Mouse (Mus musculus) CH12.LX (cell line): ENCODE data around the gene Pde1c. TPM values are rescaled to one million over a fixed set of nuclear protein-coding genes. Genes with fewer than 3 reads are reported as not detected.

Experiments used
- DNase-seq: peaks from one replicate; pipeline ENCODE4 v3.0.0-alpha.2; 2013; ENCODE audit errors: extremely low read depth
- H3K27ac ChIP-seq: 2 replicates; pipeline ENCODE4 v1.5.1; 2012; ENCODE audit warnings: low read depth, mild to moderate bottlenecking, control low read depth, moderate library complexity; ENCODE audit not compliant: insufficient read depth
- H3K27me3 ChIP-seq: replicated peaks from 2 replicates; pipeline ENCODE3; 2012; ENCODE audit warnings: inconsistent platforms
- H3K36me3 ChIP-seq, 2 experiments: replicated peaks in 1 of 2; 2 replicates each; pipeline versions ENCODE3 to v1.6.1; 2012; ENCODE audit warnings: inconsistent platforms in 1 of 2, low read length in 1 of 2, mild to moderate bottlenecking in 1 of 2, mixed read lengths in 1 of 2, moderate library complexity in 1 of 2; ENCODE audit not compliant: control insufficient read depth in 1 of 2, insufficient read depth in 1 of 2
- H3K4me1 ChIP-seq, 2 experiments: 2 replicates each; pipeline ENCODE4 v1.6.1; 2012; ENCODE audit warnings: inconsistent platforms in 1 of 2, moderate library complexity in 1 of 2; ENCODE audit not compliant: insufficient read depth in 2 of 2, control insufficient read depth in 1 of 2
- H3K4me2 ChIP-seq: 2 replicates; pipeline ENCODE4 v1.6.1; 2012; ENCODE audit warnings: low read depth, mild to moderate bottlenecking, control low read depth; ENCODE audit not compliant: poor library complexity, insufficient read depth, severe bottlenecking
- H3K4me3 ChIP-seq, 3 experiments: fragments of 150-350 bp in 1 of 3; sonication (generic) in 1 of 3; replicated peaks in 1 of 3; 2 replicates each; pipeline versions ENCODE3 to v1.5.1; 2011 to 2012; ENCODE audit warnings: low read depth in 2 of 3, low read length in 2 of 3, mild to moderate bottlenecking in 2 of 3, moderate library complexity in 2 of 3, control low read depth in 1 of 3, improper control_type of control experiment in 1 of 3, inconsistent platforms in 1 of 3, mixed read lengths in 1 of 3; ENCODE audit not compliant: poor library complexity in 1 of 3
- H3K79me2 ChIP-seq: replicated peaks from 2 replicates; pipeline ENCODE4 v1.6.1; 2012; ENCODE audit warnings: mild to moderate bottlenecking, moderate library complexity; ENCODE audit not compliant: control insufficient read depth, poor library complexity, insufficient read depth, severe bottlenecking; ENCODE audit errors: extremely low read depth
- H3K9ac ChIP-seq: 2 replicates; pipeline ENCODE4 v1.6.1; 2012; ENCODE audit warnings: low read depth, mild to moderate bottlenecking, control low read depth, moderate library complexity; ENCODE audit not compliant: insufficient read depth
- H3K9me3 ChIP-seq: replicated peaks from 2 replicates; pipeline ENCODE3; 2012; ENCODE audit warnings: low read length, inconsistent platforms, mixed read lengths
- BHLHE40 ChIP-seq: IDR thresholded peaks from 2 replicates; pipeline ENCODE4 v1.6.1; 2011; ENCODE audit warnings: mild to moderate bottlenecking, low read depth, low read length, improper control_type of control experiment
- CHD1 ChIP-seq: IDR thresholded peaks from 2 replicates; pipeline ENCODE4 v1.6.1; 2012; ENCODE audit warnings: low read depth, low read length, improper control_type of control experiment, inconsistent platforms
- CHD2 ChIP-seq: IDR thresholded peaks from 2 replicates; pipeline ENCODE4 v1.6.1; 2011; ENCODE audit warnings: low read length, improper control_type of control experiment
- CTCF ChIP-seq, 2 experiments: IDR thresholded peaks in 1 of 2; conservative IDR thresholded peaks in 1 of 2; 2 replicates each; pipeline ENCODE4 v1.5.1; 2011 to 2012; ENCODE audit warnings: low read depth in 2 of 2, low read length in 2 of 2, improper control_type of control experiment in 1 of 2, inconsistent platforms in 1 of 2, mild to moderate bottlenecking in 1 of 2, moderate library complexity in 1 of 2
- E2F4 ChIP-seq: IDR thresholded peaks from 2 replicates; pipeline ENCODE4 v1.6.1; 2011; ENCODE audit warnings: low read depth, low read length, improper control_type of control experiment; ENCODE audit not compliant: insufficient replicate concordance
- ELF1 ChIP-seq: IDR thresholded peaks from 2 replicates; pipeline ENCODE4 v1.6.1; 2014; ENCODE audit warnings: low read depth, mild to moderate bottlenecking, inconsistent platforms, low read length, improper control_type of control experiment
- ETS1 ChIP-seq: conservative IDR thresholded peaks from 2 replicates; pipeline ENCODE4 v1.6.1; 2012; ENCODE audit warnings: low read depth, mild to moderate bottlenecking, inconsistent platforms, low read length, improper control_type of control experiment, moderate library complexity
- GABPA ChIP-seq: IDR thresholded peaks from 2 replicates; pipeline ENCODE4 v1.6.1; 2012; ENCODE audit warnings: low read depth, low read length, improper control_type of control experiment, inconsistent platforms; ENCODE audit not compliant: insufficient replicate concordance
- HCFC1 ChIP-seq: IDR thresholded peaks from 2 replicates; pipeline ENCODE4 v1.6.1; 2012; ENCODE audit warnings: low read depth, mild to moderate bottlenecking, inconsistent platforms, low read length, improper control_type of control experiment
- IRF4 ChIP-seq: IDR thresholded peaks from 2 replicates; pipeline ENCODE4 v1.6.1; 2014; ENCODE audit warnings: low read depth, mild to moderate bottlenecking, inconsistent platforms, low read length, improper control_type of control experiment
- JUN ChIP-seq: IDR thresholded peaks from 2 replicates; pipeline ENCODE4 v1.6.1; 2011; ENCODE audit warnings: low read depth, mild to moderate bottlenecking, low read length, improper control_type of control experiment, moderate library complexity; ENCODE audit not compliant: insufficient read depth
- JUND ChIP-seq: conservative IDR thresholded peaks from 2 replicates; pipeline ENCODE4 v1.6.1; 2011; ENCODE audit warnings: low read depth, low read length, improper control_type of control experiment
- MAFK ChIP-seq: IDR thresholded peaks from 2 replicates; pipeline ENCODE4 v1.6.1; 2011; ENCODE audit warnings: low read length, improper control_type of control experiment; ENCODE audit not compliant: insufficient replicate concordance
- MAX ChIP-seq: IDR thresholded peaks from 2 replicates; pipeline ENCODE4 v1.6.1; 2011; ENCODE audit warnings: low read length, improper control_type of control experiment
- MAZ ChIP-seq: IDR thresholded peaks from 2 replicates; pipeline ENCODE4 v1.6.1; 2012; ENCODE audit warnings: low read depth, mild to moderate bottlenecking, inconsistent platforms, low read length, improper control_type of control experiment, moderate library complexity
- MEF2A ChIP-seq: IDR thresholded peaks from 2 replicates; pipeline ENCODE4 v1.6.1; 2014; ENCODE audit warnings: low read depth, mild to moderate bottlenecking, inconsistent platforms, low read length, improper control_type of control experiment, borderline replicate concordance
- MXI1 ChIP-seq: IDR thresholded peaks from 2 replicates; pipeline ENCODE4 v1.6.1; 2011; ENCODE audit warnings: mild to moderate bottlenecking, low read depth, low read length, improper control_type of control experiment
- MYC ChIP-seq: IDR thresholded peaks from 2 replicates; pipeline ENCODE4 v1.6.1; 2011; ENCODE audit warnings: low read depth, mild to moderate bottlenecking, improper control_type of control experiment, low read length
- NELFE ChIP-seq: IDR thresholded peaks from 2 replicates; pipeline ENCODE4 v1.6.1; 2011; ENCODE audit warnings: low read depth, low read length, improper control_type of control experiment
- NRF1 ChIP-seq: IDR thresholded peaks from 2 replicates; pipeline ENCODE4 v1.6.1; 2014; ENCODE audit warnings: low read depth, mild to moderate bottlenecking, inconsistent platforms, low read length, improper control_type of control experiment, moderate library complexity
- PAX5 ChIP-seq: IDR thresholded peaks from 2 replicates; pipeline ENCODE4 v1.6.1; 2012; ENCODE audit warnings: low read length, inconsistent platforms, mixed read lengths
- POLR2A ChIP-seq: IDR thresholded peaks from 2 replicates; pipeline ENCODE4 v1.6.1; 2011; ENCODE audit warnings: low read depth, mild to moderate bottlenecking, improper control_type of control experiment, low read length
- POLR2AphosphoS2 ChIP-seq: IDR thresholded peaks from 2 replicates; pipeline ENCODE4 v1.6.1; 2011; ENCODE audit warnings: low read depth, low read length, improper control_type of control experiment
- RAD21 ChIP-seq: IDR thresholded peaks from 2 replicates; pipeline ENCODE4 v1.6.1; 2011; ENCODE audit warnings: low read depth, mild to moderate bottlenecking, low read length, improper control_type of control experiment, moderate library complexity
- SMC3 ChIP-seq: IDR thresholded peaks from 2 replicates; pipeline ENCODE4 v1.6.1; 2011; ENCODE audit warnings: low read depth, low read length, improper control_type of control experiment
- TBP ChIP-seq: conservative IDR thresholded peaks from 2 replicates; pipeline ENCODE4 v1.6.1; 2011; ENCODE audit warnings: low read depth, low read length, improper control_type of control experiment
- TCF12 ChIP-seq: IDR thresholded peaks from 2 replicates; pipeline ENCODE4 v1.6.1; 2014; ENCODE audit warnings: low read depth, mild to moderate bottlenecking, inconsistent platforms, low read length, improper control_type of control experiment
- UBTF ChIP-seq: IDR thresholded peaks from 2 replicates; pipeline ENCODE4 v1.6.1; 2012; ENCODE audit warnings: low read depth, mild to moderate bottlenecking, inconsistent platforms, low read length, improper control_type of control experiment, moderate library complexity
- USF1 ChIP-seq: IDR thresholded peaks from 2 replicates; pipeline ENCODE4 v1.6.1; 2014; ENCODE audit warnings: low read depth, mild to moderate bottlenecking, inconsistent platforms, low read length, improper control_type of control experiment
- ZC3H11A ChIP-seq: IDR thresholded peaks from 2 replicates; pipeline ENCODE4 v1.6.1; 2012; ENCODE audit warnings: low read depth, mild to moderate bottlenecking, inconsistent platforms, low read length, improper control_type of control experiment
- ZKSCAN1 ChIP-seq: IDR thresholded peaks from 2 replicates; pipeline ENCODE4 v1.6.1; 2012; ENCODE audit warnings: low read depth, inconsistent platforms, low read length, improper control_type of control experiment, borderline replicate concordance
- ZMIZ1 ChIP-seq: IDR thresholded peaks from 2 replicates; pipeline ENCODE4 v1.6.1; 2012; ENCODE audit warnings: low read depth, mild to moderate bottlenecking, inconsistent platforms, low read length, improper control_type of control experiment
- ZNF384 ChIP-seq: IDR thresholded peaks from 2 replicates; pipeline ENCODE4 v1.6.1; 2012; ENCODE audit warnings: low read depth, low read length, improper control_type of control experiment, inconsistent platforms
- dilution Hi-C: fragments of 300-500 bp; cut with MboI; formaldehyde crosslinking; loops from 2 replicates; pipeline ENCODE4 v1.14.3; 2020; ENCODE audit warnings: low sequenced_read_pairs; ENCODE audit not compliant: extremely low pct_unique_long_range_greater_than_20kb, extremely low pct_ligation_motif_present
- in situ Hi-C: fragments of 300-500 bp; cut with MboI; formaldehyde crosslinking; loops from 3 replicates; pipeline ENCODE4 v1.14.3; 2019; ENCODE audit warnings: low sequenced_read_pairs, low pct_ligation_motif_present, low pct_unique_long_range_greater_than_20kb, mixed read lengths
- polyA plus RNA-seq: library from polyadenylated mRNA; unstranded; fragments of >175 nt; gene quantifications from 2 replicates; pipeline ENCODE4 v1.2.1, GENCODE M21; 2012; ENCODE audit warnings: low read depth; ENCODE audit not compliant: insufficient read length
- total RNA-seq, 2 experiments: library from RNA; depleted of rRNA; stranded (reverse); fragments of 300-350 nt in 1 of 2; fragments of >200 nt in 1 of 2; gene quantifications; 2 replicates each; pipeline ENCODE4 v1.2.3; 2012 to 2014

Gene Pde1c
- total and polyA plus RNA-seq, 3 experiments, result 2.3 to 3.8 (median 2.4) TPM

GRCm38 (mm10) chr6:56368116-56368515 lies 200.8 kb downstream of the Pde1c start (continued):
- TF ChIP-seq JUN (no peak), POLR2A (peak; percentile 30; the same call in 1 of the 2 replicates), ETS1 (peak; percentile 88), NELFE (0 out of 2 replicates have a peak, but pooled peaks have one; percentile 29), MYC (no peak), GABPA (no peak), CHD2 (no peak), IRF4 (peak; percentile 34; the same call in 1 of the 2 replicates), JUND (no peak), SMC3 (no peak), ELF1 (peak; percentile 32; the same call in 1 of the 2 replicates), MAFK (peak; percentile 18; the same call in 1 of the 2 replicates), PAX5 (no peak), NRF1 (no peak), CHD1 (no peak), MXI1 (0 out of 2 replicates have a peak, but pooled peaks have one; percentile 32), ZC3H11A (no peak), CTCF (conservative IDR thresholded peaks at IDR 0.05 in 1 of 2, IDR thresholded peaks at IDR 0.05 in 1 of 2; ENCODE audit: low read depth in 2 of 2, low read length in 2 of 2) (no peak), ZNF384 (no peak), POLR2AphosphoS2 (no peak), UBTF (no peak), HCFC1 (peak; percentile 30)

- dilution Hi-C loops (no loop called here), in situ Hi-C loops (loop anchor here (25.0 kb wide), 1 partner anchor 345 kb away; the partner anchor contains the start of genes Avl9 and Lsm5)
- Histone ChIP-seq H3K4me2 (peak overlapping the region; percentile 92; the same call in 1 of the 2 replicates), H3K27ac (peak overlapping the region; percentile 93), H3K9ac (peak overlapping the region; percentile 71), H3K36me3 (no peaks in the 10 kb centered on the region), H3K4me3 (peak overlapping the region in 1 of 3 experiments; percentile 2), H3K27me3 (no peaks in the 10 kb centered on the region), H3K9me3 (peaks cover 2% of the 10 kb centered on the region), H3K79me2 (no peaks in the 10 kb centered on the region), H3K4me1 (peaks cover 14 to 67% of the 10 kb centered on the region in 2 experiments)
- peak; percentile 42 for DNase-seq
- TF ChIP-seq SMC3 (no peak), PAX5 (no peak), TBP (no peak), MEF2A (peak; percentile 53; the same call in 1 of the 2 replicates), TCF12 (0 out of 2 replicates have a peak, but pooled peaks have one; percentile 7), CHD2 (no peak), BHLHE40 (peak; percentile 45; the same call in 1 of the 2 replicates), RAD21 (no peak), ZNF384 (no peak), MAZ (no peak), ELF1 (peak; percentile 56), CTCF (conservative IDR thresholded peaks at IDR 0.05 in 1 of 2, IDR thresholded peaks at IDR 0.05 in 1 of 2; ENCODE audit: low read depth in 2 of 2, low read length in 2 of 2) (no peak), HCFC1 (no peak), MAX (no peak), POLR2A (peak; percentile 31; the same call in 1 of the 2 replicates), GABPA (no peak), ZMIZ1 (no peak), NRF1 (no peak), POLR2AphosphoS2 (no peak), MAFK (no peak), E2F4 (no peak), USF1 (no peak), NELFE (no peak), ETS1 (0 out of 2 replicates have a peak, but pooled peaks have one; percentile 6), ZKSCAN1 (no peak), CHD1 (no peak), MXI1 (no peak; the same call in 1 of the 2 replicates), UBTF (no peak)
Observed at GRCm38 (mm10) chr6:56367257-56367656, 201.6 kb downstream of the Pde1c start.
